Mouse (Mus musculus): ENCODE measurements around the gene Ptprq.

The Ptprq gene

DNA sequence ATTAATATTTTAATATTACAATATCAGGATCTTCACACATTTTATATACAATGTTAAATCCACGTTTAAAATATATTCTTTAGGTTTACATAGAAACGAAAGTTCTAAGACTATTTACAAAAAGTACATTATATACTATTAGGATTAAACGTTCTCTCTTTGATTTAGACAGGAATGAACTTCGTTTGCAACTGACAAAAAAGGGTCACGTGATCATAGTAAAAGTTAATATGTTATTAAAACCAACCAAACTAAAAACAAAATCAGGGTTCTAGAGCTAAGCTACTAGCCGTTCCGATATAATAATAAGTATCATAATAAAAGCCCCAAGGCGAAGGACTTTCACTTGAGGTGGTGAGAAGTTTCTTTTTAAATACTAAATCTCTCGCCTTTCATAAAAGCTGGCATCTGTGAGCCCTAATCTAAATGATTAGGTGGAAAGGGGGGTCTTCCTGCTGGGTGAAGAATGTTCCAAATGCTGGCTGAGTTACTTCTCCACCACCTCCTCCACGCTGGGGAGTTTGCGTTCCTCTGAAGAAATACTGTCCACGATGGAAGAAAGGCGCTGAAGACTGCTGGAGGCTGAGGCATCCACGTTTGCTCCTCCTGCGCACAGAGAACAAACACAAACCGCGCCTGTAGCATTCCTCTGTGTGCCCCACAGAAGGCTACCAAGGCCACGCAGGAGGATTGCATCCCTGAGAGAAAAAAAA is 226.8 kb downstream of the Ptprq start:
- no peak for DNase-seq (ENCODE audit: low spot score in 2 of 2)

GRCm38 (mm10) chr10:107488654-107489315 is 231.1 kb downstream of the Ptprq start:
- no peak for DNase-seq (ENCODE audit: low spot score in 2 of 2)

DNA sequence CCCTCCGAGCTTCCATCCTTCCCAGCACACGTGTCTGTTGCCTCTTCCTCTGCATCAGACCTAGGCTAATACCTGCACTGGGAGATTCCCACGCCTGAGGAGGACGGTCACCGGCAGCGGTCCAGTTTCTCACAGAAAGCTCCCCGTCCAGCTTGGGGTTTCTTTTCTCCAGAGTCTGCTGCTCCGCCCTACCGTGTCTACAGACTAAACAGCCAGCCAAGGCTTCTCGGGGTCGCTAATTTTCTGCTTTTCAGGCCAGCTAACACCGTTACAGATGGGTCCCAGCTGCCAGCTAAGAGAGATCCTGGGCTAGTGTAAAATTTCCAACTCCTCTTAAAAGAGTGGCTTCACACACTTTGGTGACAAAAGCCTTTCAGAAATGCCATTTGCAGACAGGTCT is 233.1 kb downstream of the Ptprq start:
- no peak for DNase-seq (ENCODE audit: low spot score in 2 of 2)

- no peak for DNase-seq (ENCODE audit: low spot score in 2 of 2)
These were observed 234.0 kb downstream of the Ptprq start, which contains the start of gene Myf5 for GRCm38 (mm10) chr10:107485870-107486269. Gene Myf5 (minus strand): TSS chr10:107486134.

- no peak for DNase-seq (ENCODE audit: low spot score in 2 of 2)
These were observed 235.8 kb downstream of the Ptprq start for GRCm38 (mm10) chr10:107484050-107484449.

DNA sequence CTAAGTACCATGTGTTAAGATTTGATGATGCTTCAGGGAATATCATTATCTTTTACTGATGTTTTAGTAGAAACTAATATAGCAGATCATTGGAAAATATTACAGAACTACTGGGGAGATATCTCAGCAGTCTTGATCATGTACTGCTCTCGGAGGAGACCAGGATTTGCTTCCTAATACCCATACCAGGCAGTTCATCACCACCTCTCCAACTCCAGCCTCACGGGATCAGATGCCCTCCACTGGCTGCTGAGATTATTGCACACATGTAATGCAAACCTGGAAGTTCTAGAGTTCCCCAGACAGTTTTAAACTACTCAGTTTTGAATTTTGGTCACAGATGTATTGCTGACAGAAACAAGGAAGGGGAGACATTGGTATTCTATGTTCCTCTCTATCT is 246.4 kb downstream of the Ptprq start:
- DNase-seq (ENCODE audit: low spot score in 2 of 2), result no peak

GRCm38 (mm10) chr10:107471712-107472111 is 248.1 kb downstream of the Ptprq start:
- no peak for DNase-seq (ENCODE audit: low spot score in 2 of 2)

- DNase-seq (ENCODE audit: low spot score in 2 of 2), result no peak
These were observed 252.0 kb downstream of the Ptprq start for GRCm38 (mm10) chr10:107467819-107468218.

Data from left cerebral cortex, adult 9 months (tissue).